Mouse (Mus musculus): ENCODE measurements around the gene Ebf4. TPM values are rescaled to one million over a fixed set of nuclear protein-coding genes. Genes with fewer than 3 reads are reported as not detected.

Gene Ebf4
- polyA plus RNA-seq, 1 experiment: 1.2 TPM

DNA sequence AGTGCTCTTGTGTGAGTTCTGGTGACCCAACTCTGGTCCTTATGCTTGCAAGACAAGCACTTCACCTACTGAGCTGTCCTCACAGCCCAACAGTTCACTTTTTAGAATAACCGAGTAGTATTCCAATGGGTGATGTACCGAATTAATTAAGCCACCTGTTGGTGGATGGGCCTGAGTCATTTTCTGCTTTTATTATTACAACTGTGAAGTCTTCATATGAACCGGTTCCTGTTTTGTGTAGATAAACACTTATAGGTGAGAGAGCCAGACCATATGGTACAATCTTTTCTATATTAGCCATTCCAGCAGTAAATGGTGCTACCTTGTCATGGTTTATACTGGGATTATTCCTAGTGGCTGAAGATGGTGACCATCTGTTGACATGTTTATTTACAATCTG lies 117.8 kb downstream of the Ebf4 start:
- no peak overlapping the region for H3K4me3 ChIP-seq (ENCODE audit: low read depth, low read length)

DNA sequence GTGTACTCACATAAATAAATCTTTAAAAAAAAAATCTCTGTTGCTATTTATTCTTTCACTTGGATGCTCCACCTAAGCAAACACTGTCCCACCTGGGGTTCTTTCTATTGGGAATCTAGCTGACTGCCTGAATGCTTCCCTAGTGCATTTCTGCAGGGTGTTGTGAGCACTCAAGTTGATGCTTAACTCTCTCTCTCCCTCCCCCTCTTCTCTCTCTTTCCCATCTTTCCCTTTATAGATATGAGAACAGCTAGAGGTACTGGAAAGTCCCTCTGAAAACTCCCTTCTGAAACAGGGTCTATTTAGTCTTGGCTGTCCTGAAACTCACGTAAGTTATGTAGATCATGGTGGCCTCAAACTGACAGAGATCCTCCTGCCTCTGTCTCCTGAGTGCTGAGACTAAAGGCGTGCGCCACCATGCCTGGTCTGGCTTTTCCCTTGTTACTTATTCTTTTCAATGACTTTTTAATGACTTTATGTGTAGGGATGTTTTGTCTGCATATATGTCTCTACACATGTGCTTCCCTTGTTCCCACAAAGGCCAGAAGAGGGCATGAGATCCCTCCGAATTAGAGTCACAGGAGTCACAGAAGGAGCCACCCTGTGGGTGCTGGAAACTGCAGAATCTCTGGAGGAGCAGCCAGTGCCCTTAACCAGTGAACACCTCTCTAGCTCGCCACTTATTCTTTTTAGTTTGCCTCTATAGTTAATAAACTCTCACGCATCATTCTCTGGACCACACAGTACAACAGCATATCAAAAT lies 119.3 kb downstream of the Ebf4 start:
- Histone ChIP-seq H3K27ac (ENCODE audit: insufficient read depth, low read depth, low read length) (no peak overlapping the region), H3K4me3 (ENCODE audit: low read depth, low read length) (no peak overlapping the region), H3K27me3 (ENCODE audit: control insufficient read depth, insufficient read depth, low read length) (no peaks in the 10 kb centered on the region), H3K36me3 (ENCODE audit: control insufficient read depth, insufficient read depth, low read length) (no peaks in the 10 kb centered on the region), H3K4me1 (ENCODE audit: control insufficient read depth, insufficient read depth, insufficient read length, low read length) (no peaks in the 10 kb centered on the region; the same call in 1 of the 2 replicates)
- 69% methylated on average over 6 of the region's 6 CpGs for WGBS
- no peak for TF ChIP-seq CTCF (IDR thresholded peaks at IDR 0.05; ENCODE audit: extremely low read depth, insufficient read length, insufficient replicate concordance, low read depth, low read length)
- TF ChIP-seq POLR2A (IDR thresholded peaks at IDR 0.05; ENCODE audit: low read depth, low read length): no peak

More for the DNA sequence above, 117.8 kb downstream of the Ebf4 start:
- no peaks in the 10 kb centered on the region for H3K27me3 ChIP-seq (ENCODE audit: control insufficient read depth, insufficient read depth, low read length)
- no peak for TF ChIP-seq POLR2A (IDR thresholded peaks at IDR 0.05; ENCODE audit: low read depth, low read length)
- TF ChIP-seq CTCF (IDR thresholded peaks at IDR 0.05; ENCODE audit: extremely low read depth, insufficient read length, insufficient replicate concordance, low read depth, low read length): no peak
- 74% methylated on average over 3 of the region's 3 CpGs for WGBS
- H3K27ac ChIP-seq (ENCODE audit: insufficient read depth, low read depth, low read length): no peak overlapping the region
- H3K4me1 ChIP-seq (ENCODE audit: control insufficient read depth, insufficient read depth, insufficient read length, low read length): no peaks in the 10 kb centered on the region; the same call in 1 of the 2 replicates
- no peaks in the 10 kb centered on the region for H3K36me3 ChIP-seq (ENCODE audit: control insufficient read depth, insufficient read depth, low read length)

Other genes with a start within 250 kb of the Ebf4 start
- not detected in 2 replicates for gene Tgm6, start 182.8 kb upstream of the Ebf4 start, polyA plus RNA-seq (2012; rRNA removed)
- gene Snrpb, start 115.8 kb upstream of the Ebf4 start, polyA plus RNA-seq (2012; rRNA removed): 126 and 223 TPM in 2 replicates
- gene Tmc2, start 100.0 kb upstream of the Ebf4 start, polyA plus RNA-seq (2012; rRNA removed): not detected in 2 replicates
- gene Nop56, start 20.7 kb upstream of the Ebf4 start, polyA plus RNA-seq (2012; rRNA removed): 15.5 and 15.8 TPM in 2 replicates
- 170 and 242 TPM in 2 replicates for gene Idh3b, start 10.6 kb upstream of the Ebf4 start, polyA plus RNA-seq (2012; rRNA removed)
- 2.2 and 2.9 TPM in 2 replicates for gene Cpxm1, start 102.4 kb downstream of the Ebf4 start, polyA plus RNA-seq (2012; rRNA removed)
- not detected in 2 replicates for gene Gm28372, start 110.1 kb downstream of the Ebf4 start, polyA plus RNA-seq (2012; rRNA removed)
- gene 1700020A23Rik, start 110.1 kb downstream of the Ebf4 start, polyA plus RNA-seq (2012; rRNA removed): not detected in 2 replicates
- not detected in 2 replicates for gene Tmem239, start 111.3 kb downstream of the Ebf4 start, polyA plus RNA-seq (2012; rRNA removed)
- gene Vps16, start 129.2 kb downstream of the Ebf4 start, polyA plus RNA-seq (2012; rRNA removed): 22.5 and 38.8 TPM in 2 replicates
- 8.5 and 11.6 TPM in 2 replicates for gene Pced1a, start 129.5 kb downstream of the Ebf4 start, polyA plus RNA-seq (2012; rRNA removed)
- gene Ptpra, start 155.1 kb downstream of the Ebf4 start, polyA plus RNA-seq (2012; rRNA removed): 15.0 and 21.8 TPM in 2 replicates